Mouse (Mus musculus) adipocyte (in vitro differentiated cells): ENCODE measurements around the gene Kat2b.
"Not testable (repeated sequence)": the region's sequence is repeated elsewhere in the genome, so short reads cannot be mapped to it uniquely, and the experiment has no call there.

Experiments
- DNase-seq: peaks from one replicate; pipeline ENCODE4 v3.0.0-alpha.2; 2016; ENCODE audit warnings: low spot score

Kat2b gene

DNA sequence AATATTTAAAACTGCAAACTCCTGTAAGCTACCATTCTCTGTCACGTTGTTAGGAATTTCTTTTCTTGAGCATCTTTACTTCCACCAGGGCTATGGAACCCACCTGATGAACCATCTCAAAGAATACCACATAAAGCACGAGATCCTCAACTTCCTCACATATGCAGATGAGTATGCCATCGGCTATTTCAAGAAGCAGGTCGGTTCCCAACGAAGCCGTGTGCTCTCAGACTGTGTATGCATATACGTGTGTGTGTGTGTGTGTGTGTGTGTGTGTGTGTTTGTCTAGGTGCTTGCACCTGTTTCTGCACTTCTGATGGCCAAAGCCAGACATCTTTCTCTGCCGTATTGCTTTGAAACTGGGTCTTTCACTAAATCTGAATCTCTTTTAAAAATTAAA, 92.6 kb downstream of the Kat2b start:
- no peak for DNase-seq

DNA sequence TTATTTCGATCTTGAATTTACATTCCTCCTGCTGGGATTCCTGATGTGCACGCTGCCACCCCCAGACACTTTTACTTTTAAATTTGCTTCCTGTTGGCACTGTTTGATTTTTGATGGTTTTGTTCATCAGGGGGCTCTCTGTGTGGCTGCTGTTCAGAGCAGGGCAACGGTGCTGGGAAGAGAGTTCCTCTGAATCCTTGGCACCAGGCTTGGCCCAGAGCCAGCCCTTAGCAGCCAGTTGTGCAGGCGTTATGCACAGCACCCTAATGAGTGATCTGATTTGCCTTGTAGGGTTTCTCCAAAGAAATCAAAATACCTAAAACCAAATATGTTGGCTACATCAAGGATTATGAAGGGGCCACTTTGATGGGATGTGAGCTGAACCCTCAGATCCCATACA, 93.1 kb downstream of the Kat2b start:
- no peak for DNase-seq

DNA sequence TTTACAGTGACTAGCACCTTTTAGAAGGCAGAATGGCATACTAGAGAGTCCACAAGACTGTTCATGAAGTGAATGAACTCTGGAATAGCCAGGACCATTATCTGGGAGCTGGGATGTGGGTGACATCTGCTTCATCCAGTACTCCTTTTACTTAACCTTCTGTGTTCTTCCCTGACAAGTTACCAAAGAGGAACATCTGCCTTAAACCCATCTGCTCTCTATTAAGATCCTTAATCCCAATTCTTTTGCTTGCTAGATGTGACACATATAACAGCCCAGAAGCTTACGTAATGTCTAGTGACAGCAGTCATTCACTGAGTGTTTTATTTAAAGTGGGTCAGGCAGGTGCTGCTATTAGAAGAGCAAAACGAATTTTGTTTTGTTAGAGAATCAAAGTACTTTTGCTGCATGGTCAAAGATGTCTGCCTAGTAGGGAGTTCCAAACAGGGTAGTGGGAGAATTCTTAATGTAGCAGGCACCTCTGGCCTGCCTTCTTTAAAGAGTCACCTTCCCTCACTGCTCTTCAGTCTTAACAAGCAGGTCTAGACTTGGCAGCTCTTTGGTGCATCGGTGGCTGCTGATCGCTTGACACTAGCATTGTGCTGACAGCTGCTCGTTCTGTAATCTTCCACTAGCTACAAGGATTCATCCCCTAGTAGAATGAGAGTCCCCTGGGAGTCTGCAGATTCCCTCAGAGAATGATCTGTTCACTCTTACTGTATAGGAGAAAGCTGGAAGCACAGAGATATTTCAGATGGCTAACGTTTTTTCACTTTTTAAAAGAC, 94.6 kb downstream of the Kat2b start:
- DNase-seq = no peak

DNA sequence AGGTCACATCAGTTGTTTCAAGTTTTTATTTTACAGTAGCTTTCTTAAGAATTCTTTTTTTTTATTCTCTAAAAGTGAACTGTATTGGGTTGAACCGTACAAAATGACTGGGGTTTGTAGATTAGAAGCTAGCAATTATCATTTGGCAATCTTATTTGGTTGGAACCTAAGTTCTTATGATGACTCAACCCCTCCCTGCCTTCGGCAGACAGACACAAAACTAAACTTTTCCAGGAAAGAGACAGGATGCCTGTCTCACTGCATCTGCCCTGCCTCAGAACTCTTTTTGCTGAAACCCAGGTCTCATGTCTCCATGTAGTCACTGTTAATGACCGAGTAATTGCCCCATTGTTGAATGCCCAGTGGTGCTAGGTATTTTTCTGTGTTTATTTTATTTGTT, 97.6 kb downstream of the Kat2b start:
- no peak for DNase-seq

DNA sequence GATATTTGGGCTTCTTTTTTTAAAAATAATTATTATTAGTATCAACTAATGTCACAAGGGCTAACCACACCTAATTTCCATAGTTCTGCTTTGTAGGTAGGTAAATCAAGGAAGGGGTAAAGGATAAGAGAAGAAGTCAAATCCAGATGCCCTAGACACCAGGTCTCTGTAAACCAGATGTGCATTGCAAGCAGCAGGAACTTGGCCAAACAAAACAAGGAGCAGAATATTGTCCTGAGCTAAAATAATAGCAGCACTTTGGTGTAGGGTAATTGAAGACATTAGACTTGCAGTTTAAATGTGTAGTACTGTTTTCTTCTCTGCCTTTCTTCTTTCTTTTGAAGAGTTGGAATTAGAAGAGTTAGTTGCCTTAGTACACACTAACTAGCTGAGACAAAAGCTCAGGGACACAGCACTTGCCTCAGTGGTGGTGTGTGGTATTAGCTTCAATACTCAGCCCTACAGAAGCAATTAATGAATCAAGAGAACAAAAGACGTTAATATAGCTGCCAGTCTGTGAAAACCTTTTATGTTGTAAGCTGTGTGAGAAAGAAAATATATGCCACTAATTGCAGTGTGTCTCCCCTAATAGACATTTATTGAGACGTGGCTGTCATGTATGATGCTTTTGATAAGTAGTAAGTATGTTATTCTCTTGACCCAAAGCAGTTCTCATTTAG, 98.2 kb downstream of the Kat2b start:
- DNase-seq = peak; percentile 50

DNA sequence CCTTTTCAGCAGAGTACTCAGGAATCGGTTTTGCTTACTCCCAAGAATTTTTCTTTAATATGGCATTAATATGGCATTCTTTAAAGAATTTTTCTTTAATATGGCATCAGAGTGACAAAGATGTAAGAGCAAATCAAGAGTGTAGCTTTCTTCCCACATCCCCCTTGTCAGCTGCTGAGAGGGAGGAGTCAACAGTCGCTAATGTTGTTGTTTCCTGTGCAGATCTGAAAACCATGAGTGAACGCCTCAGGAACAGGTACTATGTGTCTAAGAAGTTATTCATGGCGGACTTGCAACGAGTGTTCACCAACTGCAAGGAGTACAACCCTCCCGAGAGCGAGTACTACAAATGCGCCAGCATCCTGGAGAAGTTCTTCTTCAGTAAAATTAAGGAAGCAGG, 103.8 kb downstream of the Kat2b start:
- DNase-seq = no peak

DNA sequence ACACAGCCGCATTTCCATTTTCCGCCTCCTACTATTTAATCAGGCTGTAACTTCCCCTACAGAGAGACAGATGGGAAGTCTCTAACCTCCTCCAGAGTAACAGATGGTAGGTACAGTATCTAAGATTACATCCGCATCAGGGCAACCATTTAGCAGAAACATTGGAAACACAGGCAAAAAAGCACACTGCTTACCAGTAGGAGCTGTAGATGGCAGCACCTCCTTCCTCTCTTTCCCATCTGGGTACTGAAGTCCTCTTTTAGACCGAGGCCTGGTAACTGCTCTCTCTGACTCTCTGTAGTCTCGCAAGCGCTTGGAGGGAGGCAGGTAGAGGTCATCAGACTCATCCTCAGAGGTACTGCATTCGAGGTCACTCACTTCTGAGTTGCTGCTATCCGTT, 112.1 kb downstream of the Kat2b start:
- DNase-seq = peak; percentile 45

DNA sequence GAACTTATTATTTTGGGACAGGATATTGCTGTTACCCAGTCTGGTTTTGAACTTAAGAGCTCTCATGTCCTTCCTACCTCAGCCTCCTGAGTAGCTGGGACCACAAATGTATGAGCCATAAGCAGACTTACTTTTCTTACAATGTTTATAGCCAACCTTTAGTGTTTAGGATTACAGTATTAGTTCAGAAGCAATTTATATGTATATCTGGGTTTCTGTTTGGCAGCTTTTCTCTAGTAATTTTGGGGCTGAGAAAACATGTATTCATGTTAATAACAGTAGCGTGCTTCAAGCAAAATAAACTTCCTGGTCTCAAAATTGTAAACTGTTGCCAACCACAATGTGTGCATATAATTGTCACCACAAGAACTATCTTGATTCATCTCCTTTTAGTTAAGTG, 121.7 kb downstream of the Kat2b start:
- no peak for DNase-seq

DNA sequence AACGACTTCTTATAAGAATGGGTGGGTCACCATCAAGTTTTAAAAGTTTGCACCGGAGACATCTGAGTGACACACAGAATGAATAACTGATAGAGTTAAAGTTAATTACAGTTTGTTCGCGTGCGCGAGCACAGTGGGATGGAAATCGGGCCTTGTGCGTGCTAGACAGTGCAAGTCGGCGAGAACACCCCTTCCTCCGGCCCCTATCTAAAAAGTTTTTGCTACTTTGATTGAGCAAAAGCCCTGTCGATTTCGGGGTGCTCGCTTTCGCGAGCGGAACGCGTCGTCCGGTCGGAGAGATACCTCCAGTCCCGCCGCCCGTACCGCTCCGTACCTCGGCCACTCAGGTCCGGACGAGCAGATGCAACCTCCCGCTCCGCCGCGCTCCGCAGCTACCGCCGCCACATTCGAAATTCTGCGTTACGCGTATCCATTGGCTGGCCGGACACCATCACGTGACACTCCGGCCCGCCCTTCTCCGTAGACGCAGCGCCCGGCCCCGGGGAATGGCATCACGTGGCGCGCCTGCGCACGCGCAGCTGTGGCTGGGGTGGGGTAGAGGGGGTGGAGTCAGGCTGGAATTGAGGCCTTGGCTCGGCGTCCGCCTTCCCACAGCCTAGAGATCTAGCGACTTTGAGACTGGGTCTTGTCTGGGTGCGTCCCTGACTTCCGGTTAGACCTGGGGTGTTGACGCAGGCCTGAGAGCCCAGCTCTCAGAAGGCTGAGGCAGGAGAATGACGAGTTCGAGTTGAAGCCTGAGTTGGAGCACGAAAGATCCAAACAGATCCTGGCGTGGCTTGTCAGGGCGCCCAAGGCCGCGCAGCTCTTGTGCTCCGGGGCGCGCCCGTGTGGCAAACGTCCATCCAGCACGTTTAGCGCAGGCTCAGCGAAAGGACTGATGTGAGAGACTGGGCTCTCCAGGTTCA, 122.5 kb downstream of the Kat2b start, which contains the start of gene Sgo1:
Gene Sgo1 (minus strand): TSS at position 457 of the 926 bp plus-strand sequence.
- DNase-seq = peak; percentile 97

DNA sequence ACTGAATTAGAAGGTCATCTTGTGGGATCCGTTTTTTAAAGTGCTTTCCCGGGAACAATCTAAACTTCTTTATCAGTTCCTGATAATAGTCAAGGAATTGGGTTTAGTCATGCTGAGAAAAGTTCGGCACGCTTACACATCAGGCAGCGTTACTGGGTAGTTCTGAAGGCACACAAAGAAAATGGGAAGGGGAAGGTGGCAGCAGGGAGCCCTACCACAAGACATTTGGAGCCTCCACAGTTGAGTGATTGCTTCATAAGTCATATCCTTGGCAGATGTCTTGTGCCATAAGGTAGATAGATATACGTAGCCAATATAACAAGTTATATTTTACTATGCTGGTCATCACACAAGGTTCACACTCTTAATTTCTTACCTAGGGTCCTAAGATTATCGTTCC, 123.3 kb downstream of the Kat2b start:
- DNase-seq = no peak

DNA sequence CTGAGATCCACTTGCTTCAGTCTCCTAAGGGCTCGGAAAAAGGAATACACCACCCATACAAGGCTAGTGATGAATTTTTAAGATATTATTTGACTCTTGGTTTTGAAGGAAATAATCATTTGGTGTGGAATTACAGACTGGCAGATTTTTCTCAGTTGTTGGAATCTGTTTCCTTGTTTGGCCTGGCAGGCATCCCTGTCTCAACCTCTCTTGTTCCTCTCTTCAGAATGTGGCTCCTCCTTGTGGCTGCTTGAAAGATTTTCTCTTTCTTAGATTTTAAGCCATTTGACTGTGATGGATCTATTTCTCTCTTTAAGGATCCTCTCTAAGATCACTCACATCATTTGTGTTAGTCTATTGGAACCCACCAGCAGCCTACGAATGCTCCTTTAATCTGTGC, 127.4 kb downstream of the Kat2b start:
- peak; percentile 90 for DNase-seq

DNA sequence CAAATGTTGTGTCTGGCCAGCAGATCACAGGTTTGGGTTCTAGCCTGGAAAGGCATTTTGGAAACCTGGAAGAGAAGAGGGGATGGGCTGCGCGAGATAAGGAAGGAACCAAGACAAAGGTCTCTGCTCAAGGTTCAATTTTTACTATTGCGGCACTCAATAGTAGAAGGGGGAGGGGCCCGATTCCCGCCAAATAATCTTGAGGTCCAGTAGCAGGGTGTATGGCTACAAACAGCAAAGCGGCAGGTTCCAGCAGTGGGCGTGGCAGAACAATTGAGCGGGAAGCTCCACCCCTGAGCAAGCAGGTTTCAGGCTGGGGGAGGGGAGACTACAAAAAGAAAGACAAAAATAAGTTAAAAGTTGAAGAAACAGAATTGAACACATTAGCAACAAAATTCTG, 130.9 kb downstream of the Kat2b start:
- not testable (repeated sequence) for DNase-seq

DNA sequence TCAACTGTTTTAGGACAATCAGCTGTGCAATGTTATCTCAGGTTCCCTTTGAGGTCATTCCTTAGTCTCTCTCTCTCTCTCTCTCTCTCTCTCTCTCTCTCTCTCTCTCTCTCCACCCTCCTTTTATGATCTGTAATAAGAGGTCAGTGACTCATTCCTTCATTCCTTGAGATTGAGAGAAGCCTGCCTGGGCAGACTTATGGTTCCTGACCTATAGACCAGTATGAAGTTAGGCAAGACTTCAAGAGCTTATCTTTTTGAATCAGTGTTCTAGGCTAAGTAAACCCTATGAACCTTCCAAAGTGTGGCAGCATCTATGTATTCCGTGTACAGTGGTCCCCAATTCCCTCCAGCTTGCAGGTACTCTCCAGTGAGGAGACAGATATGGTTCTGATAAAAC, 147.8 kb downstream of the Kat2b start:
- no peak for DNase-seq

DNA sequence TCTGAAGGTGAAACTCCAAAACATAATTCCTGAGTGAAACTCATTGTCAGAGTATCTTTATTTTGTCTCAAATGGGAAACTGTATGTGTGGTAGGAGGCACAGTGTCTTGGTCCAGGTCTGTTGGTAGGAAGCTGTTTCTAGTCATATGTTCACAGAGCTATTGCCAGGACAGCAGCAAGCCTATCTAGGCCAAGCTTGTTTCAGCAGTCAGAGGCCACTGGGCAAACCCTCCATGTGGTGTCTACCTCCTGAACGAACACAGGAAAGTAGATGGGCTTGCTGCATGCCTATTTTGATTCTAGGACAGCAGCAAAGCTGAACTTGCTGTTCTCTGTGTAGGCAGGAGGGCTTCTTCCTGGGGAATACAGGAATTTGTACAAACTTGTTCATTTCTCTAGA, 148.5 kb downstream of the Kat2b start:
- DNase-seq = not testable (repeated sequence)

DNA sequence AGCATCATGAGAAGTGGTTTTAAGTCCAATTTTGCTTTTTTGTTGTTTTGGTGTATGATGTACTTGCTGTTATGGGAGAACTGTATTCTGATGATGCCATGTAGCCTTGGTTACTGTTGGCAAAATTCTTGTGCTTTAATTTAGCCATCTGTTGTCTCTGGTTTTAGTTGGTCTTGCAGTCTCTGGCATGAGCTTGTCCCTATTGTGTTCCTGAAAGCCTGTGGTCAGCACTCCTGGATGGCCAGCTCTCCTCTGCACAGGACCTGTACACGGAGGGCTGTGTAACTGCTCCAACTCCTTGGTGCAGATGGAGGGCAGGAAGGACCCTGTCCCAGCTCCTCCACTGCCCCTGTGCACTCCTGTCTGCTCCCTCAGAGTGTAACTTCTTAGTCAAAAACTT, 151.8 kb downstream of the Kat2b start:
- no peak for DNase-seq

DNA sequence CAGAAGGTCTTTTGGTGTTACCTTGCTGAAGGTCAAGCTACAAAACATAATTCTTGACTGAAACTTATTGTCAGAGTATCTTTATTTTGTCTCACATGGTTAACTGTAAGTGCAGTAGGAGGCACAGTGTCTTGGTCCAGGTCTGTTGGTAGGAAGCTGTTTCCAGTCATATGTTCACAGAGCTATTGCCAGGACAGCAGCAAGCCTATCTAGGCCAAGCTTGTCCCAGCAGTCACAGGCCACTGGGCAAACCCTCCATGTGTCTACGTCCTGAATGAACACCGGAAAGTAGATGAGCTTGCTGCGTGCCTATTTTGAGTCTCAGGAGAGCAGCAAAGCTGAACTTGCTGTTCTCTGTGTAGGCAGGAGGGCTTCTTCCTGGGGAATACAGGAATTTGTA, 152.3 kb downstream of the Kat2b start:
- DNase-seq = not testable (repeated sequence)
